Mouse (Mus musculus) forebrain, embryonic 16.5 days (tissue): ENCODE data around the gene Kirrel. TPM values are rescaled to one million over a fixed set of nuclear protein-coding genes. Genes with fewer than 3 reads are reported as not detected.

Experiments used
- ATAC-seq: fragments of 200-750 bp; cut with Nextera tagmentation; 2 replicates; pipeline ENCODE4 v1.8.0; 2017; ENCODE audit warnings: mild to moderate bottlenecking, moderate library complexity
- H3K27ac ChIP-seq: fragments of 300-500 bp; sonication (generic); 2 replicates; pipeline ENCODE4 v1.5.1; 2014; ENCODE audit warnings: low read length, control low read depth
- H3K27me3 ChIP-seq: fragments of 300-500 bp; sonication (generic); replicated peaks from 2 replicates; pipeline ENCODE4 v1.6.1; 2014; ENCODE audit warnings: low read length; ENCODE audit not compliant: control insufficient read depth, insufficient read depth
- H3K36me3 ChIP-seq: fragments of 300-500 bp; sonication (generic); 2 replicates; pipeline ENCODE4 v1.6.1; 2014; ENCODE audit not compliant: control insufficient read depth, insufficient read depth
- H3K4me1 ChIP-seq: fragments of 300-500 bp; sonication (generic); replicated peaks from 2 replicates; pipeline ENCODE4 v1.6.1; 2014; ENCODE audit warnings: low read length; ENCODE audit not compliant: control insufficient read depth, insufficient read depth
- H3K4me2 ChIP-seq: fragments of 300-500 bp; sonication (generic); 2 replicates; pipeline ENCODE4 v1.6.1; 2014; ENCODE audit warnings: mild to moderate bottlenecking, low read length, control low read depth
- H3K4me3 ChIP-seq: fragments of 300-500 bp; sonication (generic); replicated peaks from 2 replicates; pipeline ENCODE4 v1.5.1; 2014; ENCODE audit warnings: mild to moderate bottlenecking, low read length, control low read depth
- H3K9ac ChIP-seq: fragments of 300-500 bp; sonication (generic); replicated peaks from 2 replicates; pipeline ENCODE4 v1.6.1; 2014; ENCODE audit warnings: low read depth, low read length, control low read depth
- H3K9me3 ChIP-seq: fragments of 300-500 bp; sonication (generic); 2 replicates; pipeline ENCODE4 v1.6.1; 2016; ENCODE audit warnings: low read length; ENCODE audit not compliant: control insufficient read depth
- WGBS: fragments of 180-500 bp; shearing (Covaris S2); extraction: QIAGEN DNeasy Blood & Tissue Kit; methylation state at CpG from one replicate; pipeline ENCODE4 v1.1.7; 2014; 5-methylcytosine and 5-hydroxymethylcytosine counted together
- polyA plus RNA-seq: library from polyadenylated mRNA; unstranded; fragments of >200 nt; fragmentation: Nextera tagmentation; extraction: Ambion mirVana; gene quantifications from 2 replicates; pipeline ENCODE4 v1.2.1, GENCODE M21; 2015

Kirrel gene
- polyA plus RNA-seq, 1 experiment from 2014 or later: 4.6 TPM

- WGBS: 86% methylated on average over 9 of the region's 9 CpGs
- Histone ChIP-seq H3K27me3 (no peaks in the 10 kb centered on the region), H3K4me3 (no peak overlapping the region), H3K4me1 (peaks cover 6% of the 10 kb centered on the region; the same call in 1 of the 2 replicates), H3K36me3 (no peaks in the 10 kb centered on the region), H3K27ac (no peak overlapping the region), H3K4me2 (no peak overlapping the region), H3K9me3 (no peaks in the 10 kb centered on the region), H3K9ac (no peak overlapping the region)
- ATAC-seq: no peak
Measured at GRCm38 (mm10) chr3:87077681-87078080, 96.9 kb downstream of the Kirrel start.

- no peak for ATAC-seq
- Histone ChIP-seq H3K4me2 (no peak overlapping the region), H3K36me3 (no peaks in the 10 kb centered on the region), H3K4me3 (no peak overlapping the region), H3K4me1 (peaks cover 6% of the 10 kb centered on the region; the same call in 1 of the 2 replicates), H3K27ac (no peak overlapping the region), H3K27me3 (no peaks in the 10 kb centered on the region), H3K9ac (no peak overlapping the region), H3K9me3 (no peaks in the 10 kb centered on the region)
- WGBS: 88% methylated on average over 5 of the region's 5 CpGs
Measured at GRCm38 (mm10) chr3:87076899-87077298, 97.6 kb downstream of the Kirrel start.

DNA sequence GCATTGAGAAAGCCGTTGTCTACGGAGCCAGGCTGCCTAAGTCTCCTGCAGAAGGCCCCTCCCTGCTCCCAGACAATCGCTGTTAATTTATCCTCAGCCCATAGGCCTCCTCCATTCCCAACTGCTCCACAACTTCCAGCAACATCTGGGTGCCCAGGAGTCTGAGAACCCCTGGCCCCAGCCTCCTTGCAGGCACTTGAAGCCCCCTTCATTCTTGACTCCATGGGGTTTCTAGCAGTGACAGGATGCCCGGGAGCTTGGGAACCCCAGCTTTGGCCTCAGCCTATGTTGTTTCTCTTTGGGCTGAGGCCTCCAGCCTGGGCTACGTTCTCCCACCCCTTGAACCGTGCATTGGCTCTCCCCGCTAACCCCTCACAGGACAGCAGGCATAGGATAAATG lies 98.4 kb downstream of the Kirrel start:
- Histone ChIP-seq H3K4me2 (no peak overlapping the region), H3K27me3 (no peaks in the 10 kb centered on the region), H3K27ac (no peak overlapping the region), H3K36me3 (no peaks in the 10 kb centered on the region), H3K4me3 (no peak overlapping the region), H3K9ac (no peak overlapping the region), H3K9me3 (no peaks in the 10 kb centered on the region), H3K4me1 (peaks cover 6% of the 10 kb centered on the region; the same call in 1 of the 2 replicates)
- WGBS: 85% methylated on average over 7 of the region's 7 CpGs
- ATAC-seq: no peak

- H3K9ac ChIP-seq: no peak overlapping the region
Measured at GRCm38 (mm10) chr3:87072612-87073515, 101.7 kb downstream of the Kirrel start.

GRCm38 (mm10) chr3:87072191-87072590 lies 102.4 kb downstream of the Kirrel start:
- no peak overlapping the region for H3K9ac ChIP-seq
- no peaks in the 10 kb centered on the region for H3K27me3 ChIP-seq
- no peak overlapping the region for H3K27ac ChIP-seq
- no peaks in the 10 kb centered on the region for H3K9me3 ChIP-seq
- no peaks in the 10 kb centered on the region for H3K36me3 ChIP-seq
- ATAC-seq: no peak
- H3K4me3 ChIP-seq: no peak overlapping the region
- H3K4me2 ChIP-seq: no peak overlapping the region
- peaks cover 6% of the 10 kb centered on the region; the same call in 1 of the 2 replicates for H3K4me1 ChIP-seq
- 60% methylated on average over 3 of the region's 3 CpGs for whole genome bisulfite sequencing

More at GRCm38 (mm10) chr3:87072612-87073515, 101.7 kb downstream of the Kirrel start:
- H3K4me1 ChIP-seq: peaks cover 6% of the 10 kb centered on the region; the same call in 1 of the 2 replicates
- ATAC-seq: 0 out of 2 replicates have a peak, but pooled peaks have one; percentile 23
- H3K4me3 ChIP-seq: no peak overlapping the region
- WGBS: 10% methylated on average over 13 of the region's 13 CpGs
- no peak overlapping the region for H3K27ac ChIP-seq
- H3K27me3 ChIP-seq: no peaks in the 10 kb centered on the region
- no peak overlapping the region for H3K4me2 ChIP-seq
- no peaks in the 10 kb centered on the region for H3K36me3 ChIP-seq
- H3K9me3 ChIP-seq: no peaks in the 10 kb centered on the region

GRCm38 (mm10) chr3:87067396-87067975 lies 107.1 kb downstream of the Kirrel start:
- H3K9me3 ChIP-seq: no peaks in the 10 kb centered on the region
- 90% methylated on average over 8 of the region's 8 CpGs for WGBS
- H3K4me1 ChIP-seq: no peaks in the 10 kb centered on the region
- H3K4me3 ChIP-seq: no peak overlapping the region
- ATAC-seq: no peak
- H3K36me3 ChIP-seq: no peaks in the 10 kb centered on the region
- H3K4me2 ChIP-seq: no peak overlapping the region
- H3K27me3 ChIP-seq: no peaks in the 10 kb centered on the region
- no peak overlapping the region for H3K9ac ChIP-seq
- no peak overlapping the region for H3K27ac ChIP-seq

- H3K27me3 ChIP-seq: no peaks in the 10 kb centered on the region
- no peak overlapping the region for H3K9ac ChIP-seq
- H3K4me1 ChIP-seq: no peaks in the 10 kb centered on the region
- no peak overlapping the region for H3K4me2 ChIP-seq
- no peaks in the 10 kb centered on the region for H3K9me3 ChIP-seq
- no peak overlapping the region for H3K4me3 ChIP-seq
- no peak for ATAC-seq
- H3K27ac ChIP-seq: no peak overlapping the region
- H3K36me3 ChIP-seq: no peaks in the 10 kb centered on the region
- WGBS: 94% methylated on average over 1 of the region's 1 CpGs
Measured at GRCm38 (mm10) chr3:87053939-87054338, 120.6 kb downstream of the Kirrel start.

GRCm38 (mm10) chr3:87047801-87048200 lies 126.7 kb downstream of the Kirrel start:
- Histone ChIP-seq H3K4me1 (no peaks in the 10 kb centered on the region; the same call in 1 of the 2 replicates), H3K4me3 (no peak overlapping the region), H3K4me2 (no peak overlapping the region), H3K27ac (no peak overlapping the region), H3K36me3 (no peaks in the 10 kb centered on the region), H3K9ac (no peak overlapping the region), H3K9me3 (no peaks in the 10 kb centered on the region), H3K27me3 (no peaks in the 10 kb centered on the region)
- 91% methylated on average over 5 of the region's 5 CpGs for WGBS
- ATAC-seq: no peak

- no peak for ATAC-seq
- 82% methylated on average over 2 of the region's 2 CpGs for WGBS
- Histone ChIP-seq H3K4me3 (no peak overlapping the region), H3K4me1 (no peaks in the 10 kb centered on the region), H3K36me3 (no peaks in the 10 kb centered on the region), H3K27ac (no peak overlapping the region), H3K9ac (no peak overlapping the region), H3K9me3 (no peaks in the 10 kb centered on the region), H3K27me3 (no peaks in the 10 kb centered on the region), H3K4me2 (no peak overlapping the region)
Measured at GRCm38 (mm10) chr3:87041733-87042132, 132.8 kb downstream of the Kirrel start.
